Mouse (Mus musculus): ENCODE results near the gene Eif2b4. TPM values are rescaled to one million over a fixed set of nuclear protein-coding genes. Genes with fewer than 3 reads are reported as not detected.

The Eif2b4 gene
- polyA plus RNA-seq (2011; ENCODE audit: insufficient read depth, insufficient read length, low replicate concordance, missing spikeins): 21.7 and 57.4 TPM in 2 replicates

- H3K4me3 ChIP-seq (replicated peaks; ENCODE audit: control insufficient read depth, low read depth, low read length): peak within 1 kb of the TSS; percentile 95
- peak within 1 kb of the TSS; percentile 85 for H3K27ac ChIP-seq (ENCODE audit: control insufficient read depth, insufficient read depth, low read depth, low read length, poor library complexity)
- TF ChIP-seq CTCF (IDR thresholded peaks at IDR 0.05; ENCODE audit: control insufficient read depth, insufficient read depth, low read length) (peak; percentile 75), POLR2A (IDR thresholded peaks at IDR 0.05; ENCODE audit: borderline replicate concordance, control insufficient read depth, low read depth, low read length) (peak; percentile 55)
- H3K4me1 ChIP-seq (ENCODE audit: control insufficient read depth, insufficient read depth, low read length): no peaks in the 10 kb centered on the region; the same call in 1 of the 2 replicates
- under 1% methylated on average over 48 of the region's 48 CpGs for WGBS
Observed at GRCm38 (mm10) chr5:31192939-31193630, at the start of gene Eif2b4, which contains the start of gene Snx17. Eif2b4 (minus strand) TSS chr5:31193430. Snx17 (plus strand) TSS chr5:31193227.

GRCm38 (mm10) chr5:31242191-31242590 is 49.0 kb upstream of the Eif2b4 start:
- H3K4me3 ChIP-seq (replicated peaks; ENCODE audit: control insufficient read depth, low read depth, low read length): no peak overlapping the region
- no peak overlapping the region for H3K27ac ChIP-seq (ENCODE audit: control insufficient read depth, insufficient read depth, low read depth, low read length, poor library complexity)
- H3K4me1 ChIP-seq (ENCODE audit: control insufficient read depth, insufficient read depth, low read length): no peaks in the 10 kb centered on the region
- WGBS: 23% methylated on average over 10 of the region's 10 CpGs
- TF ChIP-seq POLR2A (IDR thresholded peaks at IDR 0.05; ENCODE audit: borderline replicate concordance, control insufficient read depth, low read depth, low read length) (no peak), CTCF (IDR thresholded peaks at IDR 0.05; ENCODE audit: control insufficient read depth, insufficient read depth, low read length) (no peak)

GRCm38 (mm10) chr5:31241522-31242034 is 48.3 kb upstream of the Eif2b4 start:
- Histone ChIP-seq H3K27ac (ENCODE audit: control insufficient read depth, insufficient read depth, low read depth, low read length, poor library complexity) (peak overlapping the region; percentile 5), H3K4me3 (replicated peaks; ENCODE audit: control insufficient read depth, low read depth, low read length) (peak overlapping the region; percentile 89), H3K4me1 (ENCODE audit: control insufficient read depth, insufficient read depth, low read length) (no peaks in the 10 kb centered on the region)
- 2% methylated on average over 13 of the region's 13 CpGs for WGBS
- TF ChIP-seq POLR2A (IDR thresholded peaks at IDR 0.05; ENCODE audit: borderline replicate concordance, control insufficient read depth, low read depth, low read length): no peak
- no peak for TF ChIP-seq CTCF (IDR thresholded peaks at IDR 0.05; ENCODE audit: control insufficient read depth, insufficient read depth, low read length)

- WGBS: 1% methylated on average over 101 of the region's 103 CpGs
- peak within 1 kb of the TSS; percentile 89 for H3K4me3 ChIP-seq (replicated peaks; ENCODE audit: control insufficient read depth, low read depth, low read length)
- TF ChIP-seq CTCF (IDR thresholded peaks at IDR 0.05; ENCODE audit: control insufficient read depth, insufficient read depth, low read length) (no peak), POLR2A (IDR thresholded peaks at IDR 0.05; ENCODE audit: borderline replicate concordance, control insufficient read depth, low read depth, low read length) (peak; percentile 92; the same call in 1 of the 2 replicates)
- peak within 1 kb of the TSS; percentile 99 for H3K27ac ChIP-seq (ENCODE audit: control insufficient read depth, insufficient read depth, low read depth, low read length, poor library complexity)
- no peaks in the 10 kb centered on the region for H3K4me1 ChIP-seq (ENCODE audit: control insufficient read depth, insufficient read depth, low read length)
Observed at GRCm38 (mm10) chr5:31240637-31241521, 47.6 kb upstream of the Eif2b4 start, which contains the start of the genes Nrbp1 and Gm9970. Nrbp1 (plus strand) TSS chr5:31240864. Gm9970 (minus strand) TSS chr5:31241232.

GRCm38 (mm10) chr5:31226641-31227040 is 33.4 kb upstream of the Eif2b4 start:
- TF ChIP-seq POLR2A (IDR thresholded peaks at IDR 0.05; ENCODE audit: borderline replicate concordance, control insufficient read depth, low read depth, low read length) (no peak), CTCF (IDR thresholded peaks at IDR 0.05; ENCODE audit: control insufficient read depth, insufficient read depth, low read length) (no peak)
- Histone ChIP-seq H3K27ac (ENCODE audit: control insufficient read depth, insufficient read depth, low read depth, low read length, poor library complexity) (no peak overlapping the region), H3K4me1 (ENCODE audit: control insufficient read depth, insufficient read depth, low read length) (no peaks in the 10 kb centered on the region; the same call in none of the 2 replicates), H3K4me3 (replicated peaks; ENCODE audit: control insufficient read depth, low read depth, low read length) (no peak overlapping the region)
- WGBS: 58% methylated on average over 1 of the region's 1 CpGs

- TF ChIP-seq CTCF (IDR thresholded peaks at IDR 0.05; ENCODE audit: control insufficient read depth, insufficient read depth, low read length) (no peak), POLR2A (IDR thresholded peaks at IDR 0.05; ENCODE audit: borderline replicate concordance, control insufficient read depth, low read depth, low read length) (no peak)
- Histone ChIP-seq H3K4me1 (ENCODE audit: control insufficient read depth, insufficient read depth, low read length) (peaks cover 1% of the 10 kb centered on the region; the same call in 1 of the 2 replicates), H3K4me3 (replicated peaks; ENCODE audit: control insufficient read depth, low read depth, low read length) (no peak overlapping the region), H3K27ac (ENCODE audit: control insufficient read depth, insufficient read depth, low read depth, low read length, poor library complexity) (no peak overlapping the region)
- 90% methylated on average over 9 of the region's 9 CpGs for WGBS
Observed at GRCm38 (mm10) chr5:31222696-31223095, 29.5 kb upstream of the Eif2b4 start.

- H3K27ac ChIP-seq (ENCODE audit: control insufficient read depth, insufficient read depth, low read depth, low read length, poor library complexity): peak overlapping the region; percentile 85
- WGBS: 28% methylated on average over 11 of the region's 11 CpGs
- H3K4me1 ChIP-seq (ENCODE audit: control insufficient read depth, insufficient read depth, low read length): peaks cover 1% of the 10 kb centered on the region; the same call in 1 of the 2 replicates
- H3K4me3 ChIP-seq (replicated peaks; ENCODE audit: control insufficient read depth, low read depth, low read length): peak overlapping the region; percentile 88
- TF ChIP-seq POLR2A (IDR thresholded peaks at IDR 0.05; ENCODE audit: borderline replicate concordance, control insufficient read depth, low read depth, low read length): no peak
- peak; percentile 22; the same call in 1 of the 2 replicates for TF ChIP-seq CTCF (IDR thresholded peaks at IDR 0.05; ENCODE audit: control insufficient read depth, insufficient read depth, low read length)
Observed at GRCm38 (mm10) chr5:31221304-31221945, 28.2 kb upstream of the Eif2b4 start.
